9 mouse cellular contexts compared by ENCODE assay signal in the genomic region with DNA sequence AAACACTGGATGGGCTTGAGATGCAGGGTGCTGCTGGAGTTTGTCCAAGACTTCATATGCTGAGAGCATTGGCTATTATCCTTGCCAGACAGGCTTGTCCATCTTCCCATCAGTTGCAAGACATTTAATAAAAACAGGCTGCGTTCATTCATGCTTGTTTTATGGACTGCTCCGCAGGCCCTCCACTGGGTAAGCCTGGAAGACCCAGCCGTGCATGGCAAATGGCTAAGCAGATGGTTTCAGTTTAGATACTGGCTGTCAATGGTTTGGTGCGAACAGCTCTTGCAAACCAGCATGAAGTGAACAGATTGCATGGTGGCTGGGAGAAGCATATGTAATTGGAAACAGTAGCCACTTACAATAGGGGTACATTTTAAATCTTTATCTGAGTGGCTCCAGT.
DNase-seq lines count a peak whose midpoint lies in the region; ATAC-seq and TF ChIP-seq lines count a peak whose summit lies in the region.
"Had no signal": no experiment of that assay in that cellular context is flagged by ENCODE, and none has a peak within 500 bp of the region (broad histone marks: within the 10 kb centered on the region; RNA-seq: fewer than 3 reads in every experiment).

No protein-coding gene starts in this region.

- 20% methylated on average over 4 of the region's 4 CpGs for WGBS in hindbrain, embryonic 14.5 days
- 40% methylated on average over 4 of the region's 4 CpGs for WGBS in midbrain, postnatal 0 days
- WGBS in intestine, embryonic 16.5 days: 68% methylated on average over 4 of the region's 4 CpGs

- H3K9me3 ChIP-seq in hindbrain, embryonic 14.5 days (ENCODE audit: control insufficient read depth, low read length): no peaks in the 10 kb centered on the region
- no peaks in the 10 kb centered on the region for H3K9me3 ChIP-seq in midbrain, postnatal 0 days (ENCODE audit: low read length)
- no peaks in the 10 kb centered on the region for H3K9me3 ChIP-seq in intestine, embryonic 16.5 days (ENCODE audit: control insufficient read depth, low read length)

- H3K27ac ChIP-seq in hindbrain, embryonic 14.5 days: no peak overlapping the region; the same call in 1 of the 2 replicates
- no peak overlapping the region for H3K27ac ChIP-seq in midbrain, postnatal 0 days (ENCODE audit: low read depth, low read length)
- no peak overlapping the region for H3K27ac ChIP-seq in intestine, embryonic 16.5 days (ENCODE audit: low read length)
- H3K27ac ChIP-seq: macrophage had no signal

- H3K4me1 ChIP-seq in hindbrain, embryonic 14.5 days (replicated peaks; ENCODE audit: control insufficient read depth, insufficient read depth, low read length): peaks cover 10% of the 10 kb centered on the region; the same call in 1 of the 2 replicates
- no peaks in the 10 kb centered on the region for H3K4me1 ChIP-seq in midbrain, postnatal 0 days (ENCODE audit: insufficient read depth, low read length)
- no peaks in the 10 kb centered on the region for H3K4me1 ChIP-seq in intestine, embryonic 16.5 days (ENCODE audit: control insufficient read depth, insufficient read depth, low read length)

- peak; percentile 89 for ATAC-seq in cerebellum, adult (ENCODE audit: insufficient number of reproducible peaks, low FRiP score, low TSS enrichment)
- peak; percentile 83; the same call in 1 of the 2 replicates for ATAC-seq in hindbrain, embryonic 14.5 days (ENCODE audit: low FRiP score)
- ATAC-seq in midbrain, postnatal 0 days (ENCODE audit: low FRiP score): no peak
- no peak for ATAC-seq in intestine, embryonic 16.5 days
- ATAC-seq in megakaryocyte progenitor cell, adult 5-6 weeks (replicated peaks; ENCODE audit: poor library complexity): no peak

- no peak overlapping the region for H3K9ac ChIP-seq in hindbrain, embryonic 14.5 days
- no peak overlapping the region for H3K9ac ChIP-seq in midbrain, postnatal 0 days (replicated peaks; ENCODE audit: low read length, poor library complexity, severe bottlenecking)
- no peak overlapping the region for H3K9ac ChIP-seq in intestine, embryonic 16.5 days (ENCODE audit: low read depth, low read length)

- H3K27me3 ChIP-seq in hindbrain, embryonic 14.5 days (ENCODE audit: control insufficient read depth, insufficient read depth, low read length): no peaks in the 10 kb centered on the region
- H3K27me3 ChIP-seq in midbrain, postnatal 0 days (ENCODE audit: insufficient read depth, low read length): no peaks in the 10 kb centered on the region
- H3K27me3 ChIP-seq in intestine, embryonic 16.5 days (replicated peaks; ENCODE audit: control insufficient read depth, insufficient read depth, low read length): no peaks in the 10 kb centered on the region

- no peak overlapping the region for H3K4me2 ChIP-seq in hindbrain, embryonic 14.5 days (replicated peaks)
- no peak overlapping the region for H3K4me2 ChIP-seq in midbrain, postnatal 0 days (ENCODE audit: low read depth, low read length, poor library complexity, severe bottlenecking)
- no peak overlapping the region for H3K4me2 ChIP-seq in intestine, embryonic 16.5 days (ENCODE audit: low read depth, low read length)

- peak; percentile 19 for DNase-seq in embryo, embryonic 9.5 days (ENCODE audit: extremely low spot score)
- peak; percentile 40 for DNase-seq in hindbrain, embryonic 14.5 days (ENCODE audit: low spot score)
- peak; percentile 88 for DNase-seq in midbrain, postnatal 0 days (ENCODE audit: low spot score)
- no peak for DNase-seq in adipocyte (ENCODE audit: low spot score)
- DNase-seq in ovary, postnatal 10 days (ENCODE audit: low spot score): no peak

- TF ChIP-seq CTCF in midbrain, postnatal 0 days (IDR thresholded peaks at IDR 0.05): no peak

- no peak overlapping the region for H3K4me3 ChIP-seq in hindbrain, embryonic 14.5 days (replicated peaks; ENCODE audit: low read length)
- H3K4me3 ChIP-seq in midbrain, postnatal 0 days (ENCODE audit: low read depth, low read length): no peak overlapping the region
- H3K4me3 ChIP-seq in intestine, embryonic 16.5 days (ENCODE audit: low read length): no peak overlapping the region

- H3K36me3 ChIP-seq in hindbrain, embryonic 14.5 days (replicated peaks; ENCODE audit: control insufficient read depth, insufficient read depth): no peaks in the 10 kb centered on the region
- no peaks in the 10 kb centered on the region for H3K36me3 ChIP-seq in midbrain, postnatal 0 days (ENCODE audit: insufficient read depth, low read length)
- H3K36me3 ChIP-seq in intestine, embryonic 16.5 days (ENCODE audit: control insufficient read depth, insufficient read depth, low read length): no peaks in the 10 kb centered on the region

Comparison
In these comparisons a context has a peak if more than half of its experiments do, and no peak if none do; other contexts are left out.
1. ATAC-seq: peak in cerebellum, adult (single experiment) and hindbrain, embryonic 14.5 days (single experiment); none in midbrain, postnatal 0 days (single experiment), intestine, embryonic 16.5 days (single experiment) and megakaryocyte progenitor cell, adult 5-6 weeks (single experiment).
2. DNase-seq: peak in embryo, embryonic 9.5 days (single experiment), hindbrain, embryonic 14.5 days (single experiment) and midbrain, postnatal 0 days (single experiment); none in adipocyte (single experiment) and ovary, postnatal 10 days (single experiment).